ENCODE assay signal across 16 mouse cellular contexts in genomic region chr12:65216404-65216840, GRCm38 (mm10). TPM values are rescaled to one million over a fixed set of nuclear protein-coding genes. Genes with fewer than 3 reads are reported as not detected.
A peak's percentile ranks its signal among the peaks of the same experiment; 100 is the strongest.
DNase-seq lines count a peak whose midpoint lies in the region; ATAC-seq and TF ChIP-seq lines count a peak whose summit lies in the region.
"Had no signal": no experiment of that assay in that cellular context is flagged by ENCODE, and none has a peak within 500 bp of the region (broad histone marks: within the 10 kb centered on the region; RNA-seq: fewer than 3 reads in every experiment).

No protein-coding gene starts in this region.

- no peak for TF ChIP-seq CTCF in forebrain, postnatal 0 days (IDR thresholded peaks at IDR 0.05; ENCODE audit: low read depth)
- no peak for TF ChIP-seq CTCF in lung, postnatal 0 days (IDR thresholded peaks at IDR 0.05)

- no peak overlapping the region for H3K9ac ChIP-seq in neural tube, embryonic 12.5 days
- no peak overlapping the region for H3K9ac ChIP-seq in forebrain, postnatal 0 days
- no peak overlapping the region for H3K9ac ChIP-seq in lung, postnatal 0 days (replicated peaks; ENCODE audit: low read depth)

- no peak for TF ChIP-seq EP300 in lung, postnatal 0 days (IDR thresholded peaks at IDR 0.05)

- no peak overlapping the region for H3K4me2 ChIP-seq in neural tube, embryonic 12.5 days (replicated peaks)
- peak overlapping the region; percentile 4; the same call in 1 of the 2 replicates for H3K4me2 ChIP-seq in forebrain, postnatal 0 days (ENCODE audit: low read depth)
- H3K4me2 ChIP-seq in lung, postnatal 0 days (replicated peaks; ENCODE audit: low read depth, low read length), result no peak overlapping the region

- H3K9me3 ChIP-seq in neural tube, embryonic 12.5 days, result no peaks in the 10 kb centered on the region
- H3K9me3 ChIP-seq in forebrain, postnatal 0 days (ENCODE audit: low read length), result no peaks in the 10 kb centered on the region
- H3K9me3 ChIP-seq in lung, postnatal 0 days (ENCODE audit: low read length), result no peaks in the 10 kb centered on the region
- H3K9me3 ChIP-seq: heart, embryonic 10.5 days had no signal

- no peaks in the 10 kb centered on the region for H3K27me3 ChIP-seq in neural tube, embryonic 12.5 days (replicated peaks)
- H3K27me3 ChIP-seq in forebrain, postnatal 0 days (ENCODE audit: insufficient read depth, low read length), result no peaks in the 10 kb centered on the region
- no peaks in the 10 kb centered on the region for H3K27me3 ChIP-seq in lung, postnatal 0 days (replicated peaks; ENCODE audit: insufficient read depth, low read length)

- no peak overlapping the region for H3K4me3 ChIP-seq in neural tube, embryonic 12.5 days
- H3K4me3 ChIP-seq in forebrain, postnatal 0 days (ENCODE audit: low read depth, low read length), result no peak overlapping the region
- no peak overlapping the region for H3K4me3 ChIP-seq in lung, postnatal 0 days (ENCODE audit: low read depth, low read length)
- H3K4me3 ChIP-seq: heart, embryonic 10.5 days had no signal

- intact Hi-C loops in heart, postnatal 14 days (cut with DNase I), result no loop called here

- H3K36me3 ChIP-seq in neural tube, embryonic 12.5 days, result no peaks in the 10 kb centered on the region
- H3K36me3 ChIP-seq in forebrain, postnatal 0 days (ENCODE audit: insufficient read depth), result no peaks in the 10 kb centered on the region
- H3K36me3 ChIP-seq in lung, postnatal 0 days (ENCODE audit: insufficient read depth, low read length), result no peaks in the 10 kb centered on the region
- H3K36me3 ChIP-seq: heart, embryonic 10.5 days had no signal

- no peak overlapping the region for H3K27ac ChIP-seq in neural tube, embryonic 12.5 days
- no peak overlapping the region for H3K27ac ChIP-seq in forebrain, postnatal 0 days (ENCODE audit: low read depth, low read length)
- no peak overlapping the region for H3K27ac ChIP-seq in lung, postnatal 0 days (ENCODE audit: low read length)
- H3K27ac ChIP-seq: heart, embryonic 10.5 days; macrophage had no signal

- ATAC-seq in neural tube, embryonic 12.5 days (ENCODE audit: low FRiP score, low read depth), result peak; percentile 76
- peak; percentile 69 for ATAC-seq in forebrain, postnatal 0 days
- ATAC-seq in lung, postnatal 0 days, result no peak
- ATAC-seq: CD4-positive, CD25-positive, alpha-beta regulatory T cell, adult 4 months; Patski had no signal

- 62% methylated on average over 6 of the region's 6 CpGs for WGBS in neural tube, embryonic 12.5 days
- WGBS in forebrain, postnatal 0 days, result 17% methylated on average over 6 of the region's 6 CpGs
- WGBS in lung, postnatal 0 days, result 81% methylated on average over 6 of the region's 6 CpGs

- DNase-seq in neural tube, embryonic 10.5 days (ENCODE audit: extremely low spot score, low spot score), result no peak
- peak; percentile 20 for DNase-seq in forebrain, postnatal 0 days
- peak; percentile 29 for DNase-seq in kidney, postnatal 14 days
- DNase-seq in heart, postnatal 14 days, result no peak
- DNase-seq in lung, postnatal 0 days (ENCODE audit: low spot score), result no peak
- no peak for DNase-seq in adrenal gland, postnatal 4 days (ENCODE audit: low spot score in 2 of 2)
- DNase-seq: cerebellum, adult 9-10 months; embryo, embryonic 11 days; lung, adult 18-20 months had no signal

- no peaks in the 10 kb centered on the region for H3K4me1 ChIP-seq in neural tube, embryonic 12.5 days
- H3K4me1 ChIP-seq in forebrain, postnatal 0 days (ENCODE audit: insufficient read depth), result peaks cover 5% of the 10 kb centered on the region
- no peaks in the 10 kb centered on the region for H3K4me1 ChIP-seq in lung, postnatal 0 days (ENCODE audit: insufficient read depth, low read depth, low read length)
- H3K4me1 ChIP-seq: heart, embryonic 10.5 days had no signal

RNA-seq across cellular contexts. Expression of gene Wdr20rt, which starts 8.9 kb away (rescaled TPM):
- polyA plus RNA-seq in neural tube, embryonic 12.5 days (2016; fragmentation: Nextera tagmentation; extraction: Ambion mirVana), result not detected in 2 replicates
- total RNA-seq in forebrain, postnatal 0 days (2014; rRNA removed), result not detected in 2 replicates
- not detected in 2 replicates for polyA plus RNA-seq in forebrain, postnatal 0 days (2015; fragmentation: Nextera tagmentation; extraction: Ambion mirVana)
- total RNA-seq in heart, postnatal 14 days (2021), result not detected
- not detected in 2 replicates for polyA plus RNA-seq in lung, postnatal 0 days (2015; fragmentation: Nextera tagmentation; extraction: Ambion mirVana)
- total RNA-seq in adrenal gland, postnatal 4 days (2021), result under 1 TPM in 1 of 2 experiments, not detected in 1; 0.23 TPM
- polyA plus RNA-seq: CD4-positive, CD25-positive, alpha-beta regulatory T cell, adult 4 months; heart, embryonic 10.5 days; limb, embryonic 14.5 days; macrophage; thymus, postnatal 0 days had no signal

RNA-seq across cellular contexts. Expression of gene Mis18bp1, which starts 44.0 kb away (rescaled TPM):
- polyA plus RNA-seq in neural tube, embryonic 12.5 days (2016; fragmentation: Nextera tagmentation; extraction: Ambion mirVana), result 39.9 and 41.5 TPM in 2 replicates
- 3.6 and 5.9 TPM in 2 replicates for total RNA-seq in forebrain, postnatal 0 days (2014; rRNA removed)
- polyA plus RNA-seq in forebrain, postnatal 0 days (2015; fragmentation: Nextera tagmentation; extraction: Ambion mirVana), result 7.6 and 8.2 TPM in 2 replicates
- total RNA-seq in heart, postnatal 14 days (2021), result 1 to 10 TPM; 1.9 to 2.2 TPM
- polyA plus RNA-seq in lung, postnatal 0 days (2015; fragmentation: Nextera tagmentation; extraction: Ambion mirVana), result 3.2 and 4.3 TPM in 2 replicates
- 10 to 100 TPM; 11.7 to 13.2 TPM for total RNA-seq in adrenal gland, postnatal 4 days (2021)

Comparison
In these comparisons a context has a peak if more than half of its experiments do, and no peak if none do; other contexts are left out.
1. DNase-seq: peak in forebrain, postnatal 0 days (single experiment) and kidney, postnatal 14 days (single experiment); none in neural tube, embryonic 10.5 days (single experiment), heart, postnatal 14 days (0 of 2), lung, postnatal 0 days (single experiment) and adrenal gland, postnatal 4 days (0 of 2).